Mouse (Mus musculus): Measurements from ENCODE around the gene Creb5. TPM values are rescaled to one million over a fixed set of nuclear protein-coding genes. Genes with fewer than 3 reads are reported as not detected.

The Creb5 gene
- polyA plus RNA-seq, 1 experiment from 2014 or later = 4.2 TPM

- ATAC-seq (ENCODE audit: low FRiP score) (no peak), DNase-seq (ENCODE audit: low spot score) (no peak)
- H3K27ac ChIP-seq = no peak overlapping the region
- H3K9ac ChIP-seq = no peak overlapping the region
- no peaks in the 10 kb centered on the region for H3K36me3 ChIP-seq (replicated peaks; ENCODE audit: control insufficient read depth, insufficient read depth)
- WGBS = 71% methylated on average over 7 of the region's 7 CpGs
- H3K27me3 ChIP-seq (ENCODE audit: control insufficient read depth, insufficient read depth, low read length) = no peaks in the 10 kb centered on the region
- no peaks in the 10 kb centered on the region for H3K9me3 ChIP-seq (ENCODE audit: control insufficient read depth, low read length)
- no peak overlapping the region for H3K4me2 ChIP-seq (replicated peaks)
- H3K4me1 ChIP-seq (replicated peaks; ENCODE audit: control insufficient read depth, insufficient read depth, low read length) = no peaks in the 10 kb centered on the region
- no peak overlapping the region for H3K4me3 ChIP-seq (replicated peaks; ENCODE audit: low read length)
Observed at GRCm38 (mm10) chr6:53562586-53562985, 275.5 kb downstream of the Creb5 start.

DNA sequence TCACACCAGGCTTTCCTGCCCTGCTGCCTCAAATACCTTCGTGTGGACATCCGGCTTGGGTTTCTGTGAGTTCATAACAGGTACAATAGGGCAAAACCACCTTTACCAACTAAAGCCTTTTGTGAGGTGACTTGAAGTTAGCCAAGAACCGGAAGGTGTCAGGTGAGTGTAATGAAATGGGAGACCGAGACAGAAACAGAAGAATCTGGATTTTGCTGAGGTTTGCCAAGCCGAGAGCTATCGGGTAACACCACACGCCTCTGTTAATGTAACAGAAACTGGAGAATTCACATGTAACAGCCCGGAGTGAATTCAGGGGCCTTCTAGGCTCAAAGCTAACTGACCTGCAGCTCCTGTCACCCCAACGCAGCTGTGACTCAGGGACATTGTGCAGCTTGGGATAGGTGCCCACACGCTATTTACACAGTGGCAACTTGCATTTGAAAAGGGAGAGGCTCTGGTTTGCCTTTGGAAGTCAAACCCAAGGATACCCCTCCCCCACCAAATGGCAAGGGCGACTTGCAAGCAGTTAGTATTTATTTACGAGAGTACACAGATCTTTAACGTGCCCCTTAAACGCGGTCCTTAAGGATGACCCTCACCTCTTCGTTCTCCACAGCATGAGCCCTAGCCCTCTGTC lies 276.6 kb downstream of the Creb5 start:
- Histone ChIP-seq H3K27ac (no peak overlapping the region), H3K27me3 (ENCODE audit: control insufficient read depth, insufficient read depth, low read length) (no peaks in the 10 kb centered on the region), H3K4me1 (replicated peaks; ENCODE audit: control insufficient read depth, insufficient read depth, low read length) (no peaks in the 10 kb centered on the region), H3K36me3 (replicated peaks; ENCODE audit: control insufficient read depth, insufficient read depth) (no peaks in the 10 kb centered on the region), H3K9ac (no peak overlapping the region), H3K9me3 (ENCODE audit: control insufficient read depth, low read length) (no peaks in the 10 kb centered on the region), H3K4me2 (replicated peaks) (no peak overlapping the region), H3K4me3 (replicated peaks; ENCODE audit: low read length) (no peak overlapping the region)
- ATAC-seq (ENCODE audit: low FRiP score) (no peak), DNase-seq (ENCODE audit: low spot score) (no peak)
- 77% methylated on average over 16 of the region's 16 CpGs for WGBS

DNA sequence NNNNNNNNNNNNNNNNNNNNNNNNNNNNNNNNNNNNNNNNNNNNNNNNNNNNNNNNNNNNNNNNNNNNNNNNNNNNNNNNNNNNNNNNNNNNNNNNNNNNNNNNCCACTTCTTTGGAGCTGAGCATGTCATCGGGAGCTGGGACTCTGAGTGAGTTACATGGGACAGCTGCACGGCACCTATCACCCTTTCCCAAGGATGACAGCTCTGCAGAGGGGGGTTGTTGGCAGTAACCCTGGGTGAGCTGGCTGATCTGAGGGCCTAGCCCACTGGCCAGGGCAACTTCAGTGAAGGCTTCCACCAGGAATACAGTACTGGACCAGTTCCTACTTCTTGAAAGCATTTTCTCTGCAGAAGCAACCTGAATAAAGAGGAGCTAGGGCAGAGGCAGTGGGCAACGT lies 282.4 kb downstream of the Creb5 start:
- 43% methylated on average over 3 of the region's 3 CpGs for WGBS
- H3K27ac ChIP-seq = no peak overlapping the region
- DNase-seq (ENCODE audit: low spot score) = no peak
- H3K27me3 ChIP-seq (ENCODE audit: control insufficient read depth, insufficient read depth, low read length) = no peaks in the 10 kb centered on the region
- no peak overlapping the region for H3K4me3 ChIP-seq (replicated peaks; ENCODE audit: low read length)
- no peak overlapping the region for H3K9ac ChIP-seq
- no peak for ATAC-seq (ENCODE audit: low FRiP score)
- peaks cover 16% of the 10 kb centered on the region for H3K4me1 ChIP-seq (replicated peaks; ENCODE audit: control insufficient read depth, insufficient read depth, low read length)
- no peaks in the 10 kb centered on the region for H3K36me3 ChIP-seq (replicated peaks; ENCODE audit: control insufficient read depth, insufficient read depth)
- no peak overlapping the region for H3K4me2 ChIP-seq (replicated peaks)
- no peaks in the 10 kb centered on the region for H3K9me3 ChIP-seq (ENCODE audit: control insufficient read depth, low read length)

DNA sequence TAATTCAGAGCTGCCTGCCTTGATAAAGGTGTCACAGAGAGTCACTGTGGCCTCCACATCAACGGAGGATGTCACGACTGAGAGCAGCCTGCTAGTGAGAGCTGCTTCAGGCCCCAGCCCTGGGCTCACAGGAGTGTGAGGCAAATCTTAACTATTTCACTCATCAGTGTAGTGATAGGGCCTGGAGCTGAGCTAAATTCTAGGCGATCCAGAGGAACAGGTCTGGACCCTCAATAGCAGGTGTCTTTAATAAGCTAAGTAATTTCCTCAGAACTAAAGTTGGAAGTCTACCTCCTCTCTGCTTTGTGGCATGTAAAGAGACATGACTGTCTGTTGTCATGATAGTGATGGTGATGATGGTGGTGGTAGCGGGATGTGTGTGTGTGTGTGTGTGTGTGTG lies 283.8 kb downstream of the Creb5 start:
- no peak overlapping the region for H3K9ac ChIP-seq
- H3K27me3 ChIP-seq (ENCODE audit: control insufficient read depth, insufficient read depth, low read length) = no peaks in the 10 kb centered on the region
- no peak overlapping the region for H3K4me3 ChIP-seq (replicated peaks; ENCODE audit: low read length)
- 81% methylated on average over 4 of the region's 4 CpGs for WGBS
- no peaks in the 10 kb centered on the region for H3K36me3 ChIP-seq (replicated peaks; ENCODE audit: control insufficient read depth, insufficient read depth)
- no peak overlapping the region for H3K4me2 ChIP-seq (replicated peaks)
- peaks cover 16% of the 10 kb centered on the region for H3K4me1 ChIP-seq (replicated peaks; ENCODE audit: control insufficient read depth, insufficient read depth, low read length)
- no peak overlapping the region for H3K27ac ChIP-seq
- H3K9me3 ChIP-seq (ENCODE audit: control insufficient read depth, low read length) = no peaks in the 10 kb centered on the region
- no peak for ATAC-seq (ENCODE audit: low FRiP score)
- DNase-seq (ENCODE audit: low spot score) = no peak

DNA sequence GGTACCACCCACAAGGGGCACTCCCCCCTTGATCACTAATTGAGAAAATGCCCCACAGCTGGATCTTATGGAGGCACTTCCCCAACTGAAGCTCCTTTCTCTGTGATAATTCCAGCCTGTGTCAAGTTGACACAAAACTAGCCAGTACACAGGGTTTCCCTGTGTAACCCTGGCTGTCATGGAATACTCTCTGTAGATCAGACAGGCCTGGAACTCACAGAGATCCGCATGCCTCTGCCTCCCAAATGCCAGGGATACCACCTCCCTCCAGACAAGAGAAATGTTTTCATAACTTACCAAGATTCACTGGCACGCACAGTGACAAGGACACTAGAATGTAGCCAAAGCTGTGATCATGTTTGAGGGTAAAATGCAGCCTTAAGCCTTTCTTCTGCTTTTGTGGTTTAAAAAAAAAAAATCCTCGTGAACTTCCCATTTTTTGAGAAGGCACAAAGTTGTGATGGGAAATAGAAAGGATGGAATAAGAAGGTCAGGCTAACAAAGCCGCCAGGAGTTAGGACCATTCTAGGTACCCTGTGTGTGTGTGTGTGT lies 284.6 kb downstream of the Creb5 start:
- no peak overlapping the region for H3K4me3 ChIP-seq (replicated peaks; ENCODE audit: low read length)
- WGBS = 94% methylated on average over 4 of the region's 4 CpGs

DNA sequence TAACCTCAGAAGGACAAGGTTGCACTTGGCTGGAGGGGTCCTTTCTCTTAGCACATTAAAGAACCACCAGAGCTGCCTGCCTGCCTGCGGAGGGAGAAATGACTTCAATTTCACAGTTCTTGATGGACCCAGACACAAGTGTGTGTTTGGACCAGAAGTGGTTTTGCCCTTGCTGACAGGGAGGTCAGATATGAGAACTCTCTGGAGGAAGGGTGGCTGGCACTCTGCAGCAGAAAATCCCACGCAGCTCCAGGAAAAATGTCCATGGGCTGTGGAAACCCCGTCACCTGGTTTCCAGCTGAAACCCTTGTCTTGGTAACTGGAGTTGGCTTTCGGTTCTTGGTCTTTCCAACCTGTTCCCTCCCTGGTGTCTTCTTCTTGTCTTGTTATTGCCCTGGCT lies 285.4 kb downstream of the Creb5 start:
- ATAC-seq (ENCODE audit: low FRiP score) = no peak
- 79% methylated on average over 4 of the region's 4 CpGs for WGBS
- Histone ChIP-seq H3K4me2 (replicated peaks) (no peak overlapping the region), H3K36me3 (replicated peaks; ENCODE audit: control insufficient read depth, insufficient read depth) (no peaks in the 10 kb centered on the region), H3K9me3 (ENCODE audit: control insufficient read depth, low read length) (no peaks in the 10 kb centered on the region), H3K27ac (peak overlapping the region; percentile 65), H3K9ac (no peak overlapping the region), H3K4me3 (replicated peaks; ENCODE audit: low read length) (no peak overlapping the region), H3K4me1 (replicated peaks; ENCODE audit: control insufficient read depth, insufficient read depth, low read length) (peaks cover 16% of the 10 kb centered on the region), H3K27me3 (ENCODE audit: control insufficient read depth, insufficient read depth, low read length) (no peaks in the 10 kb centered on the region)
- DNase-seq (ENCODE audit: low spot score) = no peak

More for the DNA sequence above, 284.6 kb downstream of the Creb5 start:
- Histone ChIP-seq H3K4me1 (replicated peaks; ENCODE audit: control insufficient read depth, insufficient read depth, low read length) (peaks cover 16% of the 10 kb centered on the region), H3K27me3 (ENCODE audit: control insufficient read depth, insufficient read depth, low read length) (no peaks in the 10 kb centered on the region), H3K27ac (no peak overlapping the region), H3K36me3 (replicated peaks; ENCODE audit: control insufficient read depth, insufficient read depth) (no peaks in the 10 kb centered on the region), H3K4me2 (replicated peaks) (no peak overlapping the region), H3K9me3 (ENCODE audit: control insufficient read depth, low read length) (no peaks in the 10 kb centered on the region), H3K9ac (no peak overlapping the region)
- DNase-seq (ENCODE audit: low spot score) (no peak), ATAC-seq (ENCODE audit: low FRiP score) (no peak)

DNA sequence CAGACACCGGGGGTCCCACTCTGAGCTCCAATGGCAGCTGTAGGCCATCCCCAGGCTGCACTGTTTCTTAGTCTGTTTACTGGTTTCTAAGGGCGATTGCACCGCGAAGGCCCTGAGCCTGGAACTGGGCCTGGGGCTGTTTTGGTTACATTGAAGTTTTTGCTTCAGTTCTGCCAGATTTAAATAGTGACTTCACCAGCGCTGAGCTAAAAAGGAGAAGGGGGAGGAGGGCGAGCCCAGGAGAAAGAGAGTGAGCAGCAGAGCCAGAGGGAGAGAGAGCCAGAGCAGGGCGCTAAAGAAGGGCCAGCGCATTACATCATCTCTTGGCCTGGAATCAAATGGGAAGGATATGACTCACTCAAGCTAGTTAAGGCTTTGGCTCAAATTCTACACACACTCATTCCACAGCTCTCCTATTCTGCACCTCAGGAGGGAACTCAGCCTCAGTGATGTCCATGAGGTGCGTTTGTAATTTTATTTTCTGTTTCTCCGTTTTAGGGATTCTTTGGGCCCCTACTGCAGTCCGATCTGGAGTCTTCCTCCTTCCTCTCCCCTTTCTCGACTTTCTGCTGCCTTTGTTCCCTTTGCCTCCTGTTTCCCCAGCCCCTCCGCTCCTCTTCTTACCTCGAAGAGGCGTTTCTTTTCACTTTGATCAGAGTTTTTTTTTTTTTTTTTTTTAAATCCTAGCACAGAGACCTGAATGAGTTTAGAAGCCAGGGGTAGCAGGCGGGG lies 286.1 kb downstream of the Creb5 start:
- DNase-seq (ENCODE audit: low spot score) (peak; percentile 83), ATAC-seq (ENCODE audit: low FRiP score) (peak; percentile 88)
- no peaks in the 10 kb centered on the region for H3K27me3 ChIP-seq (ENCODE audit: control insufficient read depth, insufficient read depth, low read length)
- peak overlapping the region; percentile 47 for H3K4me2 ChIP-seq (replicated peaks)
- no peaks in the 10 kb centered on the region for H3K36me3 ChIP-seq (replicated peaks; ENCODE audit: control insufficient read depth, insufficient read depth)
- peak overlapping the region; percentile 54 for H3K9ac ChIP-seq
- peak overlapping the region; percentile 70 for H3K27ac ChIP-seq
- H3K9me3 ChIP-seq (ENCODE audit: control insufficient read depth, low read length) = no peaks in the 10 kb centered on the region
- 7% methylated on average over 15 of the region's 16 CpGs for WGBS
- H3K4me1 ChIP-seq (replicated peaks; ENCODE audit: control insufficient read depth, insufficient read depth, low read length) = peaks cover 16% of the 10 kb centered on the region
- H3K4me3 ChIP-seq (replicated peaks; ENCODE audit: low read length) = peak overlapping the region; percentile 27

GRCm38 (mm10) chr6:53573711-53574065 lies 286.6 kb downstream of the Creb5 start:
- peak overlapping the region; percentile 70 for H3K27ac ChIP-seq
- no peak for ATAC-seq (ENCODE audit: low FRiP score)

GRCm38 (mm10) chr6:53574097-53574496 lies 287.0 kb downstream of the Creb5 start:
- Histone ChIP-seq H3K27ac (peak overlapping the region; percentile 70; the same call in 1 of the 2 replicates), H3K9ac (peak overlapping the region; percentile 54), H3K4me1 (replicated peaks; ENCODE audit: control insufficient read depth, insufficient read depth, low read length) (peaks cover 16% of the 10 kb centered on the region), H3K36me3 (replicated peaks; ENCODE audit: control insufficient read depth, insufficient read depth) (no peaks in the 10 kb centered on the region), H3K4me3 (replicated peaks; ENCODE audit: low read length) (peak overlapping the region; percentile 27), H3K4me2 (replicated peaks) (peak overlapping the region; percentile 47), H3K27me3 (ENCODE audit: control insufficient read depth, insufficient read depth, low read length) (no peaks in the 10 kb centered on the region), H3K9me3 (ENCODE audit: control insufficient read depth, low read length) (no peaks in the 10 kb centered on the region)
- 36% methylated on average over 12 of the region's 12 CpGs for WGBS
- DNase-seq (ENCODE audit: low spot score) (no peak), ATAC-seq (ENCODE audit: low FRiP score) (no peak)

More at GRCm38 (mm10) chr6:53573711-53574065, 286.6 kb downstream of the Creb5 start:
- H3K27me3 ChIP-seq (ENCODE audit: control insufficient read depth, insufficient read depth, low read length) = no peaks in the 10 kb centered on the region
- H3K4me1 ChIP-seq (replicated peaks; ENCODE audit: control insufficient read depth, insufficient read depth, low read length) = peaks cover 16% of the 10 kb centered on the region
- H3K9ac ChIP-seq = peak overlapping the region; percentile 54
- H3K4me2 ChIP-seq (replicated peaks) = peak overlapping the region; percentile 47
- H3K36me3 ChIP-seq (replicated peaks; ENCODE audit: control insufficient read depth, insufficient read depth) = no peaks in the 10 kb centered on the region
- DNase-seq (ENCODE audit: low spot score) = no peak
- 2% methylated on average over 6 of the region's 6 CpGs for WGBS
- no peaks in the 10 kb centered on the region for H3K9me3 ChIP-seq (ENCODE audit: control insufficient read depth, low read length)
- H3K4me3 ChIP-seq (replicated peaks; ENCODE audit: low read length) = peak overlapping the region; percentile 27

Measured in hindbrain, embryonic 14.5 days (tissue).